Mouse (Mus musculus) embryonic stem cell, embryonic (primary cell): ENCODE measurements around the gene Hist2h2ac.

Source experiments
- CTCF ChIA-PET, 4 experiments: fragments of 300-600 bp in 2 of 4; fragments of 350-600 bp in 2 of 4; sonication (Branson Sonifier 250); formaldehyde crosslinking; loops; one replicate each; lab custom pipeline; 2022; ENCODE audit warnings: inconsistent platforms in 2 of 4; lab: Charles Lee
- POLR2A ChIA-PET, 4 experiments: fragments of 300-600 bp in 2 of 4; fragments of 350-600 bp in 2 of 4; sonication (Branson Sonifier 250); formaldehyde crosslinking; loops; one replicate each; lab custom pipeline; 2022; ENCODE audit warnings: antibody characterized with exemption in 4 of 4, inconsistent platforms in 1 of 4; lab: Charles Lee

Hist2h2ac gene

GRCm38 (mm10) chr3:96220765-96221639 lies at the start of gene Hist2h2ac, which contains the start of gene Hist2h2be:
Gene Hist2h2ac, minus strand, starts transcription at chr3:96220880.
Gene Hist2h2be, plus strand, starts transcription at chr3:96221119.
- CTCF ChIA-PET, result interaction anchor here (0.6 to 2.2 kb wide), 13 partner anchors 12 to 1142 kb away, joined by 3 to 14 read pairs (median 4); no protein-coding TSS in a partner anchor
- POLR2A ChIA-PET, result interaction anchor here (0.6 to 15.1 kb wide), 129 partner anchors 8 to 546 kb away, joined by 3 to 457 read pairs (median 5); partner anchors contain the start of genes Hist2h2bb (in 4 of the 4), Hist2h4 (in 4 of the 4), Hist2h2aa1 (in 3 of the 4) and Hist2h3b (in 3 of the 4)

GRCm38 (mm10) chr3:96269511-96270474 lies 49.1 kb upstream of the Hist2h2ac start, which contains the start of gene Hist2h2bb:
Gene Hist2h2bb, plus strand, starts transcription at chr3:96269752.
- POLR2A ChIA-PET, result interaction anchor here (0.5 to 5.5 kb wide), 209 partner anchors 8 to 1254 kb away, joined by 3 to 196 read pairs (median 4); partner anchors contain the start of genes Bola1 (in 4 of the 4), Hist2h2ab (in 4 of the 4), Hist2h2ac (in 4 of the 4) and Hist2h2be (in 4 of the 4)
- CTCF ChIA-PET, result interaction anchor here (0.5 to 3.3 kb wide), 10 partner anchors 8 to 310 kb away, joined by 3 to 55 read pairs (median 6); partner anchors contain the start of genes Bola1 (in 1 of the 4) and Hist2h2ab (in 1 of the 4)

- ChIA-PET POLR2A (interaction anchor here (0.6 to 5.5 kb wide), 191 partner anchors 9 to 1253 kb away, joined by 3 to 196 read pairs (median 5); partner anchors contain the start of genes Bola1 (in 4 of the 4), Hist2h2ab (in 4 of the 4), Hist2h2ac (in 4 of the 4) and Hist2h2be (in 4 of the 4)), CTCF (interaction anchor here (0.5 to 3.3 kb wide), 9 partner anchors 9 to 203 kb away, joined by 3 to 55 read pairs (median 6); partner anchors contain the start of genes Bola1 (in 1 of the 4) and Hist2h2ab (in 1 of the 4))
Measured at GRCm38 (mm10) chr3:96268776-96269378, 48.2 kb upstream of the Hist2h2ac start.

DNA sequence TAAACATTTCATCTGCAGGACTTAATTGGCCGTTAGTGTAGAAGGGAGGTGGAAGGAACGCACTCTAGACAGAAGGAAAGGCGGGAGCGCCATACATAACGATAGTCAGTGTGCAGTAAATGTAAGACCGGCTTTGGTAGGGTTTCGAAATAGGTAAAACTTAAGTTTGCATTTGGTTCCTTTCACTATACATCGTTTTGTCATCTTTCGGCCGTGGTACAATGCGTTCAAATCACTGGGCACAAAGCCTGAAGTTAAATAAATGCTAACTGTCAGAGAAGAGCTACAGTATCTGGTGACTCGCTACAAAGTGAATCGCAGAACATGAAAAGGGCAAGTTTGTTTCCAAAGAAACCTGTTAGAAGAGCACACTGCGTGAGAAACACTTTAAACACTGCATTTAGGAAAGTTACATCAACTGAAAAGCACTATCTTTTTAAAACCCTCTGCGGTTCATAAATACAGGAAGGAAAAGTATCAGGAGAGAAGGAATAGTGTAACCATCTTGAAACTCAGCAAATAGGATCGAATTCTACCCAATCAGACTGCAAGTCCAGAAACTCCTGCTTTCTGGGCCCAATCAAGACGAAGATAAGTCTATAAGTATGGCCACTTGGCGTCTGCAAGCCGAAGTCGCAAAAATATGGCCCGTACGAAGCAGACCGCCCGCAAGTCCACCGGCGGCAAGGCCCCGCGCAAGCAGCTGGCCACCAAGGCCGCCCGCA lies 47.5 kb upstream of the Hist2h2ac start, which contains the start of gene Hist2h3b:
TSS of gene Hist2h3b (plus strand) at position 604 of the 725 bp plus-strand sequence.
- POLR2A ChIA-PET, result interaction anchor here (0.5 to 5.5 kb wide), 76 partner anchors 9 to 333 kb away, joined by 3 to 196 read pairs (median 8); partner anchors contain the start of genes Bola1 (in 4 of the 4), Hist2h2ab (in 4 of the 4), Hist2h2aa1 (in 3 of the 4) and Hist2h2ac (in 3 of the 4)
- CTCF ChIA-PET, result interaction anchor here in 3 of 4 experiments (1.0 to 3.3 kb wide), 4 partner anchors 10 to 202 kb away, joined by 3 to 55 read pairs (median 12); no protein-coding TSS in a partner anchor

- CTCF ChIA-PET, result interaction anchor here in 3 of 4 experiments (1.0 to 3.3 kb wide), 4 partner anchors 10 to 201 kb away, joined by 3 to 55 read pairs (median 12); no protein-coding TSS in a partner anchor
- POLR2A ChIA-PET, result interaction anchor here (0.5 to 5.5 kb wide), 27 partner anchors 9 to 309 kb away, joined by 3 to 196 read pairs (median 22); partner anchors contain the start of genes Bola1 (in 4 of the 4), Hist2h2ab (in 4 of the 4), Hist2h2ac (in 3 of the 4) and Hist2h2be (in 3 of the 4)
Measured at GRCm38 (mm10) chr3:96267541-96267940, 46.9 kb upstream of the Hist2h2ac start.

DNA sequence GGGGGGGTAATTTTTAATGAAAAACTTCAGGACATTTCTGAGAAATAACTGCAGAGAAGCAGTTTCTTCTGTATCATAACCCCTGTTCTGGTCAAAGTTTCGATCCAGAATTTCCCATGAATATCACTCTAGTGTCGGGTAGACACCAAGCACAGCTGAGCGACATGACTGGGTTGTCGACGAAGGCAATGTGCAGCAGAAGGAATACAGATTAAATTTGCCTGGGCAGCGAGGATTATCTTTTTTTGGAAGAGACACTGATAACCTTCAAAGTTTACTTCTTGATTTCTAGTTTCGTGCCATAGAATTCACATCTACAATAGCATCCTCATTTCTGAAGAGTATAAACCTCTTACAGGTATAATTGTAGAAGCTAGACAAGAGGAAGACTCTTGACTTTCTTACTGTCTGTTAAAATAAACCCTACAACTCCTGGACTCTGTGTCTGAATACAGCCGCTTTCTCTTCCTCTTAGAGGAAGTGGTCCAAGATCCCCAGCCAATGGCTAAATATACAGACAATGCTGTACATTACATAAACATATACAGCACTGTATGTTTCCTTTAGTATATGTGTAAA lies 45.5 kb upstream of the Hist2h2ac start:
- ChIA-PET CTCF (no interaction called here), POLR2A (interaction anchor here in 3 of 4 experiments (0.5 to 5.5 kb wide), 13 partner anchors 12 to 1481 kb away, joined by 3 to 151 read pairs (median 5); partner anchors contain the start of genes Hist2h2ac (in 1 of the 3) and Hist2h2be (in 1 of the 3))

- ChIA-PET CTCF (interaction anchor here in 3 of 4 experiments (0.6 to 1.0 kb wide), 4 partner anchors 13 to 1673 kb away, joined by 3 read pairs; no protein-coding TSS in a partner anchor), POLR2A (interaction anchor here (0.9 to 3.9 kb wide), 26 partner anchors 10 to 276 kb away, joined by 3 to 137 read pairs (median 30); partner anchors contain the start of genes Bola1 (in 4 of the 4), Hist2h2ab (in 4 of the 4), Hist2h2aa1 (in 3 of the 4) and Hist2h2ac (in 3 of the 4))
Measured at GRCm38 (mm10) chr3:96264404-96264949, 43.8 kb upstream of the Hist2h2ac start.

GRCm38 (mm10) chr3:96263558-96264403 lies 43.1 kb upstream of the Hist2h2ac start:
- POLR2A ChIA-PET, result interaction anchor here (0.6 to 3.9 kb wide), 96 partner anchors 9 to 612 kb away, joined by 3 to 137 read pairs (median 4); partner anchors contain the start of genes Bola1 (in 4 of the 4), Hist2h2aa2 (in 4 of the 4), Hist2h2ab (in 4 of the 4) and Hist2h2ac (in 4 of the 4)
- CTCF ChIA-PET, result interaction anchor here (0.6 to 2.9 kb wide), 15 partner anchors 14 to 1672 kb away, joined by 3 to 28 read pairs (median 3); partner anchors contain the start of genes Bola1 (in 2 of the 4) and Hist2h2ab (in 2 of the 4)

DNA sequence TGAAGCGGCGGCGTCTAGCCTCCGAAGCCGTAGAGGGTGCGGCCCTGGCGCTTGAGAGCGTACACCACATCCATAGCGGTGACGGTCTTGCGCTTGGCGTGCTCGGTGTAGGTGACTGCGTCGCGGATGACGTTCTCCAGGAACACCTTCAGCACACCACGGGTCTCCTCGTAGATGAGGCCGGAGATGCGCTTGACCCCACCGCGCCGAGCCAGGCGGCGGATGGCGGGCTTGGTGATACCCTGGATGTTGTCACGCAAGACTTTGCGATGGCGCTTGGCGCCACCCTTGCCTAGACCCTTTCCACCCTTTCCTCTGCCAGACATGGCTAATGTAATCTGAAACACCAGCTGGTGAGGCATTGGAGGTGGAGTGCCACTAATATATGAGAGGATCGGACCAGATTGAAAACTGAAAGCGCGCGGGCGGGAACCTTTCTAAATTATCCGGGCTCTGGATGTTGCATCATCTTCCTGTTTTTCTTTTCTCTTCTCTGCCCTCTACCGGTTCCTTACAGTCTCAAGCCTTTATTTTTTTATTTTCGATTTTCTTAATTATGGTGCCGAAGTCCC lies 42.4 kb upstream of the Hist2h2ac start, which contains the start of gene Hist2h4:
TSS of gene Hist2h4 (minus strand) at position 333 of the 572 bp plus-strand sequence.
- ChIA-PET POLR2A (interaction anchor here (0.6 to 3.9 kb wide), 112 partner anchors 9 to 1177 kb away, joined by 3 to 137 read pairs (median 4); partner anchors contain the start of genes Bola1 (in 4 of the 4), Hist2h2aa2 (in 4 of the 4), Hist2h2ab (in 4 of the 4) and Hist2h2ac (in 4 of the 4)), CTCF (interaction anchor here (0.6 to 2.9 kb wide), 14 partner anchors 15 to 240 kb away, joined by 3 to 28 read pairs (median 4); partner anchors contain the start of genes Bola1 (in 2 of the 4) and Hist2h2ab (in 2 of the 4))

- POLR2A ChIA-PET, result interaction anchor here (0.5 to 3.9 kb wide), 153 partner anchors 8 to 1176 kb away, joined by 3 to 137 read pairs (median 4); partner anchors contain the start of genes Bola1 (in 4 of the 4), Hist2h2aa2 (in 4 of the 4), Hist2h2ab (in 4 of the 4) and Hist2h2ac (in 4 of the 4)
- CTCF ChIA-PET, result interaction anchor here (0.5 to 2.9 kb wide), 20 partner anchors 13 to 297 kb away, joined by 3 to 28 read pairs (median 4); partner anchors contain the start of genes Bola1 (in 1 of the 4) and Hist2h2ab (in 1 of the 4)
Measured at GRCm38 (mm10) chr3:96262216-96262875, 41.7 kb upstream of the Hist2h2ac start.

DNA sequence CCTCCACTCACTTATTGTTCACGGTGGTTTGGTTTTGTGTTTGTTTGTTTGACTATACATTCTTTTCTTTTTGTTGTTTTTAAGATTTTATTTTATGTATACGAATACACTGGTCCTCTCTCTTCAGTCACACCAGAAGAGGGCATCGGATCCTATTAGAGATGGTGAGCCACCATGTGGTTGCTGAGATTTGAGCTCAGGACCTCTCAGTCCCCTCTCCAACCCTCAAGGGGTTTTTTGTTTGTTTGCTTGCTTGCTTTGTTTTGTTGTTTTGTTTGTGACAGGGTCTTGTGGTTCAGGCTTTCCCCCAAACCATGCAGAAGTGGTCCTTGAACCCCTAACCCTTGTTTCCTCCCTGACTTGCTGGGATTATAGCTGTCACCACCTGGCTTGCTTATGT lies 40.9 kb upstream of the Hist2h2ac start:
- ChIA-PET POLR2A (interaction anchor here (0.5 to 3.9 kb wide), 116 partner anchors 7 to 1045 kb away, joined by 3 to 137 read pairs (median 5); partner anchors contain the start of genes Bola1 (in 4 of the 4), Hist2h2aa2 (in 4 of the 4), Hist2h2ab (in 4 of the 4) and Hist2h2ac (in 4 of the 4)), CTCF (interaction anchor here (0.5 to 2.9 kb wide), 12 partner anchors 13 to 296 kb away, joined by 3 to 28 read pairs (median 5); no protein-coding TSS in a partner anchor)

GRCm38 (mm10) chr3:96260220-96260619 lies 39.5 kb upstream of the Hist2h2ac start:
- ChIA-PET POLR2A (interaction anchor here in 3 of 4 experiments (0.6 to 12.7 kb wide), 18 partner anchors 8 to 169 kb away, joined by 3 to 151 read pairs (median 6); partner anchors contain the start of genes Bola1 (in 2 of the 3), Hist2h2ab (in 2 of the 3), Hist2h2ac (in 2 of the 3) and Hist2h2bb (in 2 of the 3)), CTCF (no interaction called here)
